19 mouse cellular contexts compared by ENCODE assay signal in the genomic region with DNA sequence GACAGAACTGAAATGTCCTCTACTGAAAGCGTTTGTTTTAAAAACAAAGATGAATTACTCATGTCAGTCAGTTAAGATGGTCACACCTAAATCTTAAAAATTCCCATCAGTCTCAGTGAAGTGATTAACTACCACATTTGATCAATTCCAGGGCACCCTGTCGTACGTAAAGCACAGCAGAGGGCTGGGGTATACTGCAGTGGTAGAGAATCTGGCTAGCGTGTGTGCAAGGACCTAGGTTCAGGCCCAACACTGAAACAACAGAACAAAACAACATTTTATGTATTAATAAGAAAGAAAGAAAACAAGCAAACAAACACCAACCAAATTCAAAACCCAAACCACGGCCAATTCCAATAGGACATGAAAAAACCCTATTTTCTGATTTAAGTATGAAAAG. TPM values are rescaled to one million over a fixed set of nuclear protein-coding genes. Genes with fewer than 3 reads are reported as not detected.
"Had no signal": no experiment of that assay in that cellular context is flagged by ENCODE, and none has a peak within 500 bp of the region (broad histone marks: within the 10 kb centered on the region; RNA-seq: fewer than 3 reads in every experiment).

No protein-coding gene starts in this region.

- H3K4me2 ChIP-seq: neural tube, embryonic 13.5 days; neural tube, embryonic 15.5 days; stomach, embryonic 15.5 days had no signal

- H3K9ac ChIP-seq: neural tube, embryonic 13.5 days; neural tube, embryonic 15.5 days; stomach, embryonic 15.5 days had no signal

- H3K9me3 ChIP-seq: neural tube, embryonic 13.5 days; neural tube, embryonic 15.5 days; stomach, embryonic 15.5 days had no signal

- H3K36me3 ChIP-seq: stomach, embryonic 15.5 days had no signal

- H3K4me3 ChIP-seq: neural tube, embryonic 13.5 days; neural tube, embryonic 15.5 days; stomach, embryonic 15.5 days had no signal

- H3K27ac ChIP-seq: neural tube, embryonic 13.5 days; neural tube, embryonic 15.5 days; stomach, embryonic 15.5 days; stomach, postnatal 0 days had no signal

- DNase-seq: retina, postnatal 1 day; right cerebral cortex, adult 18-20 months; right cerebral cortex, postnatal 14 days; right cerebral cortex, postnatal 25 days; right cerebral cortex, postnatal 4 days; spleen, adult 18-20 months; thymus, adult 18-20 months; thymus, adult 2 months; thymus, postnatal 14 days; thymus, postnatal 25 days; thymus, postnatal 36 days; thymus, postnatal 4 days had no signal

- H3K27me3 ChIP-seq: neural tube, embryonic 13.5 days; neural tube, embryonic 15.5 days; stomach, embryonic 15.5 days had no signal

- H3K4me1 ChIP-seq: neural tube, embryonic 15.5 days had no signal

RNA-seq across cellular contexts. Expression of gene Lmod3, which starts 33.8 kb away (rescaled TPM):
- polyA plus RNA-seq: small intestine, adult 2 months; spleen, adult 2 months; stomach, embryonic 14.5 days had no signal
